Mouse (Mus musculus) liver, adult 10 weeks (tissue): Measurements from ENCODE around the gene Lyg1. TPM values are rescaled to one million over a fixed set of nuclear protein-coding genes. Genes with fewer than 3 reads are reported as not detected.

Experiments used
- polyA plus RNA-seq: library from polyadenylated mRNA; stranded (reverse); fragments of 350-450 nt; fragmentation: Illumina TruSeq; extraction: RNeasy Lipid Tissue Mini Kit (QIAGEN cat#74804); gene quantifications from one replicate; pipeline ENCODE4 v1.2.3, GENCODE M21; 2014; ENCODE audit warnings: low read depth, low replicate concordance

Lyg1 gene
- not detected for polyA plus RNA-seq

DNA sequence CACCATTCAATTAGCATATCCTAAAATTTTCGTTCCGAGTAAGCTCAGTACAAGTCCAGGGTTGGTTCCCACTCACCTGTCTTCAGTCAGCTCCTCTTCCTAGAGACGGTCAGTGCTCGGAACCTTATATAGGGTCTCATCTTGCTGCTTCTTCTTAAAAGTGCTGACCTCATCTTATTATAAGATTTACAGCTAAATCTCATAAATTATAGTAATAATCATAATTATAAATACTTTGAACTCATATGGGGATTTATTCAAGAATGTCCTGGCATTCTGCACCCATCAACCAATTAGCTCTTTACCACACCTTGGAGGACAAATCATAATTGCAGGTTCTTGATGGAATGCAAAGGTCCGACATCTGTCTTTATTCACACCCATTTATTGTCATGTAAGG, at the start of gene Lyg1:
Gene Lyg1, minus strand, starts transcription at position 101 of the 400 bp plus-strand sequence.

DNA sequence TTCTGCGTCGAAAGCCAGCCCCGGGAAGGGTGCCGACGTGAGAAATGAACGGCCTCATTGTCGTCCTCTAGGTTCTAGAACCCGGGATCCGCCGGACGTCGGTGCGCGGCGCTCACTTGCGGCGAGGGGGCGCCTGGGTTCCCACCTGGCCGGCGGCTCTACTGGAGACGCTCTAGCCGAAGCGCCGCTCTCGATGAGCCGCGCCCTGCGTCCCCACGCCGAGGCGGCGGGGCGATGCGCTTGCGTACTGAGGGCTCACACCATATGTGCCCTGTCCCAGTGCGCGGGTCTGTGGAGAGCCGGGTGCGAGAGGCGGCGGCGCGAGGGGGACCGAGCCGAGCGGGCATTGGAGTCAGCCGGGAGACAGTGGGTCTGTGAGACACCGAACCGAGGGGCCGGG, 40.3 kb upstream of the Lyg1 start, which contains the start of the genes Txndc9 and Eif5b:
Gene Txndc9, minus strand, starts transcription at position 27 of the 400 bp plus-strand sequence.
Gene Eif5b, plus strand, starts transcription at position 144 of the 400 bp plus-strand sequence.

DNA sequence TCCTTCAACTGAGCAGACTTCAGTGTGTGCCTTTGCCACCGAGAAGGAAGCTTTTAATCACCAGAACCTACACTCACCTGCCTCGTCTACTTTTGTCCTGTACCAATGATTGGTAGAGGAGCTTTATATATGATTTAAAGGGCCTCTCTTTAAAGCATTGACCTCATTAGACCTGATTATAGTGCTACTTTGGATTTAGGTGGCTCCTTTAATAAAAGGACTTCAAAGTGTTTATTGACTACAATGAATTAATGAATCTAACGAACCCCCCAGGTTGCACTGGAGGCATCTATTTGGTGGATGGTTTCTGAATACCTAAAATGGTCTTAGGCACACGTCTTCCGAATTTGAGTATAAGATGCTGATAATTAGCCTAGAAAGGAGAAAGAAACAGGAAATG, 41.2 kb downstream of the Lyg1 start, which contains the start of gene Lyg2:
Gene Lyg2, minus strand, starts transcription at position 101 of the 400 bp plus-strand sequence.

Other genes starting within 250 kb of the Lyg1 start
- not detected for gene 2010300C02Rik, start 237.7 kb downstream of the Lyg1 start, polyA plus RNA-seq
- gene Tsga10, start 91.3 kb downstream of the Lyg1 start, polyA plus RNA-seq = 3.6 TPM
- 11.0 TPM for gene Lipt1, start 86.0 kb downstream of the Lyg1 start, polyA plus RNA-seq
- 32.9 TPM for gene Mitd1, start 67.3 kb downstream of the Lyg1 start, polyA plus RNA-seq
- gene Mrpl30, start 67.3 kb downstream of the Lyg1 start, polyA plus RNA-seq = 203 TPM
- gene Lyg2, start 41.3 kb downstream of the Lyg1 start, polyA plus RNA-seq = not detected
- 84.7 TPM for gene Txndc9, start 40.1 kb upstream of the Lyg1 start, polyA plus RNA-seq
- 41.5 TPM for gene Eif5b, start 40.3 kb upstream of the Lyg1 start, polyA plus RNA-seq
- gene Rev1, start 172.0 kb upstream of the Lyg1 start, polyA plus RNA-seq = 10.9 TPM